Mouse (Mus musculus): Measurements from ENCODE around the gene Glra4. TPM values are rescaled to one million over a fixed set of nuclear protein-coding genes. Genes with fewer than 3 reads are reported as not detected.

The Glra4 gene
- polyA plus RNA-seq, 1 experiment from 2014 or later: not detected

DNA sequence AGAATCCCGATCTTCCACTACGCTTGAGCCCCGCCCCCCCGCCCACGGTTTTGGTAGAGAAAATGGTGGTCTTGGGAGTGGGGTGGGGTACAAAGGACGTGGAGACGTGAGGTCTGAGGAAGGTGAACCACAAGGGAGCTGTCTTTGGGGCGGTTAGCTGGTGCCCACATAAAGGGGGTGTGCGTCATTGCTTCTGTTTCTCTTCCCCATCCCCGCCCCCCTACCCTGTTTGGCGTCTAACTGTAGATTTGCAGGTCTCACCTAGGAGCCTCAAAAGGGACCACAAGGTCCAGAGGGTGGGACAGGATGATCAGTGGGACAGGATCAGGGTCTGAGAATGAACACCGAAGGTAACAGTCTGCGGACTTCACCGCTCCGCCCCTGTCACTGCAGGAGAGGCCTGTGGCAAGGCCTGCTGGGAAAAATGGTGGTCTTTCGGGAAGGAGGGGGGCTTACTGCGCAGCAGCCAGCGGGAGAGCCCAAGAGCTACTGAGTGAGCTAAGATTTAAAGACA, 71.7 kb downstream of the Glra4 start:
- DNase-seq (ENCODE audit: low spot score): peak; percentile 64
- peak overlapping the region; percentile 70 for H3K27ac ChIP-seq (ENCODE audit: low read depth, low read length)
- H3K9me3 ChIP-seq (ENCODE audit: control insufficient read depth, low read length): no peaks in the 10 kb centered on the region
- H3K4me1 ChIP-seq (replicated peaks; ENCODE audit: control insufficient read depth, insufficient read depth, low read length): peaks cover 3% of the 10 kb centered on the region; the same call in 1 of the 2 replicates
- ATAC-seq (replicated peaks; ENCODE audit: low FRiP score): peak; percentile 90
- H3K4me2 ChIP-seq (ENCODE audit: low read depth, low read length, severe bottlenecking): peak overlapping the region; percentile 51
- 17% methylated on average over 18 of the region's 18 CpGs for WGBS
- peak overlapping the region; percentile 65 for H3K9ac ChIP-seq (ENCODE audit: low read length)
- peaks cover 2% of the 10 kb centered on the region; the same call in 1 of the 2 replicates for H3K27me3 ChIP-seq (ENCODE audit: control insufficient read depth, insufficient read depth, low read length)
- H3K36me3 ChIP-seq (ENCODE audit: control insufficient read depth, insufficient read depth, low read length): no peaks in the 10 kb centered on the region
- H3K4me3 ChIP-seq (ENCODE audit: low read depth, low read length): peak overlapping the region; percentile 43

Other genes with a start within 250 kb of the Glra4 start
- gene Kir3dl2, start 236.1 kb downstream of the Glra4 start, polyA plus RNA-seq (2014; fragmentation: Nextera tagmentation; extraction: Ambion mirVana): not detected in 2 replicates
- 9.9 and 12.7 TPM in 2 replicates for gene Tceal3, start 189.3 kb downstream of the Glra4 start, polyA plus RNA-seq (2014; fragmentation: Nextera tagmentation; extraction: Ambion mirVana)
- gene Tceal1, start 72.2 kb downstream of the Glra4 start, polyA plus RNA-seq (2014; fragmentation: Nextera tagmentation; extraction: Ambion mirVana): 9.7 and 11.2 TPM in 2 replicates
- gene Morf4l2, start 36.5 kb downstream of the Glra4 start, polyA plus RNA-seq (2014; fragmentation: Nextera tagmentation; extraction: Ambion mirVana): 550 and 558 TPM in 2 replicates
- gene Plp1, start 42.5 kb upstream of the Glra4 start, polyA plus RNA-seq (2014; fragmentation: Nextera tagmentation; extraction: Ambion mirVana): 6.8 and 7.4 TPM in 2 replicates
- 2.1 and 2.4 TPM in 2 replicates for gene Rab9b, start 88.6 kb upstream of the Glra4 start, polyA plus RNA-seq (2014; fragmentation: Nextera tagmentation; extraction: Ambion mirVana)
- gene H2bfm, start 147.2 kb upstream of the Glra4 start, polyA plus RNA-seq (2014; fragmentation: Nextera tagmentation; extraction: Ambion mirVana): not detected in 2 replicates
- gene Tmsb15b2, start 195.4 kb upstream of the Glra4 start, polyA plus RNA-seq (2014; fragmentation: Nextera tagmentation; extraction: Ambion mirVana): 49.6 and 58.7 TPM in 2 replicates
- 4.6 and 7.0 TPM in 2 replicates for gene Tmsb15l, start 196.7 kb upstream of the Glra4 start, polyA plus RNA-seq (2014; fragmentation: Nextera tagmentation; extraction: Ambion mirVana)
- gene Tmsb15b1, start 196.7 kb upstream of the Glra4 start, polyA plus RNA-seq (2014; fragmentation: Nextera tagmentation; extraction: Ambion mirVana): 20.9 and 25.3 TPM in 2 replicates
- 94.4 and 99.1 TPM in 2 replicates for gene Zcchc18, start 213.0 kb upstream of the Glra4 start, polyA plus RNA-seq (2014; fragmentation: Nextera tagmentation; extraction: Ambion mirVana)